9 mouse cellular contexts compared by ENCODE assay signal in the genomic region with DNA sequence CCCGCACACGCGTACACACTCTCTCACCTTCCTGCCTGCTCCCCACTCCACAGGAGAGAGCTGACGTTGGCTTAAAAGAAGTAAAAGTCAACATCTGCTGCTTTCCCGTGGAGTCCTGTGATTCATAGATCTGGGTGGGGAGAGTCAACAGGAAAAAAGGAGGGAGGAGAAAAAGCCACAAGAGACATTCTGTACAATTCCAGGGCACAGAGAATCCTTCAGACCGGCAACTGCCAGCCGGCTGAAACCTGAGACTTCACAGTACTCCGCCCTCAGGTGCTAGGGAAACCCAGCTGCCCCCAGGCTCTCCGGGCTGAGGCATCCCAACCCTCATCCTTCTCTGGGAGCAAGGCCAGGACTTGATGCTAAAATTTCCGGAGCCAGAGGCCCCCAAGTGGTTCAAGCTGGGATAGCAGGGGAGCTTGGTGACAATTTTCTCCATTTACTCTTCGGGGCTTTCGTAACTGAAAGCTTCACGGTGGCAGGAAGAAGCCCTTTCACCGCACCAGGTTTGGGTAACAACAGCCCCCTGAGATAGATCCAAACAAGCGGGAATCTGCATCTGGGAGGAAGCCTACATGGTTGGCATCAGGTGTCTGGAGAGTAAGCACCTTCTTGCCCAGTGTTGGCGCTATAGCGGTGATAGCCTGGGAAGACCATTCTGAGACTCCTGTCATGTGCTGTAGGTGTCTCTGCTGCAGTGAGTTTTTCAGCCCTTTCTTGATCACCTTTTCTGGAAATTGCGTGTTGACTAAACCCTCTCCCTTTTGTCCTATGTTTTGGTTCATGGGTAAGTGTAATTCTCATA. TPM values are rescaled to one million over a fixed set of nuclear protein-coding genes. Genes with fewer than 3 reads are reported as not detected.
A peak's percentile ranks its signal among the peaks of the same experiment; 100 is the strongest.
DNase-seq lines count a peak whose midpoint lies in the region; ATAC-seq lines count a peak whose summit lies in the region.
"Had no signal": no experiment of that assay in that cellular context is flagged by ENCODE, and none has a peak within 500 bp of the region (broad histone marks: within the 10 kb centered on the region; RNA-seq: fewer than 3 reads in every experiment).

No protein-coding gene starts in this region.

- 6% methylated on average over 17 of the region's 18 CpGs for WGBS in heart, embryonic 14.5 days
- 11% methylated on average over 18 of the region's 18 CpGs for WGBS in liver, embryonic 12.5 days (ENCODE audit: insufficient replicate concordance)
- WGBS in stomach, embryonic 16.5 days = 5% methylated on average over 17 of the region's 18 CpGs

- no peaks in the 10 kb centered on the region for H3K36me3 ChIP-seq in heart, embryonic 14.5 days (ENCODE audit: control insufficient read depth, insufficient read depth, low read length)
- no peaks in the 10 kb centered on the region for H3K36me3 ChIP-seq in liver, embryonic 12.5 days
- H3K36me3 ChIP-seq in stomach, embryonic 16.5 days (ENCODE audit: control insufficient read depth, insufficient read depth, low read length) = no peaks in the 10 kb centered on the region

- no peaks in the 10 kb centered on the region for H3K9me3 ChIP-seq in heart, embryonic 14.5 days (ENCODE audit: control insufficient read depth, low read length)
- H3K9me3 ChIP-seq in liver, embryonic 12.5 days (replicated peaks) = no peaks in the 10 kb centered on the region
- H3K9me3 ChIP-seq in stomach, embryonic 16.5 days (replicated peaks; ENCODE audit: control insufficient read depth, low read length) = no peaks in the 10 kb centered on the region

- H3K4me3 ChIP-seq in heart, embryonic 14.5 days (ENCODE audit: control insufficient read depth in 1 of 2, insufficient read depth in 1 of 2, low read depth in 1 of 2, low read length in 2 of 2) = peak overlapping the region; percentile 29 to 37
- peak overlapping the region; percentile 29 for H3K4me3 ChIP-seq in liver, embryonic 12.5 days
- peak overlapping the region; percentile 41 for H3K4me3 ChIP-seq in stomach, embryonic 16.5 days (replicated peaks; ENCODE audit: low read length)
- H3K4me3 ChIP-seq: erythroblast, embryonic 14.5 days had no signal

- H3K4me2 ChIP-seq in heart, embryonic 14.5 days (ENCODE audit: low read length) = peak overlapping the region; percentile 74
- H3K4me2 ChIP-seq in liver, embryonic 12.5 days = peak overlapping the region; percentile 66
- peak overlapping the region; percentile 70 for H3K4me2 ChIP-seq in stomach, embryonic 16.5 days (ENCODE audit: low read depth, low read length)

- H3K4me1 ChIP-seq in heart, embryonic 14.5 days (ENCODE audit: control insufficient read depth in 2 of 2, insufficient read depth in 2 of 2, low read length in 2 of 2) = peaks cover 7 to 9% of the 10 kb centered on the region in 2 experiments; a peak in 2 of 4 replicates
- peaks cover 10% of the 10 kb centered on the region for H3K4me1 ChIP-seq in liver, embryonic 12.5 days
- H3K4me1 ChIP-seq in stomach, embryonic 16.5 days (ENCODE audit: control insufficient read depth, insufficient read depth, low read length) = peaks cover 7% of the 10 kb centered on the region

- peak; percentile 57; the same call in 1 of the 2 replicates for ATAC-seq in heart, embryonic 14.5 days (ENCODE audit: insufficient number of reproducible peaks, insufficient read depth, low FRiP score, low read depth)
- no peak for ATAC-seq in liver, embryonic 12.5 days
- ATAC-seq in stomach, embryonic 16.5 days (ENCODE audit: insufficient read depth, low FRiP score) = peak; percentile 89

- 0 out of 4 replicates have a peak overlapping the region, but pooled peaks of 1 of the 2 experiments have one; percentile 19 for H3K27ac ChIP-seq in heart, embryonic 14.5 days (replicated peaks in 1 of 2; ENCODE audit: control insufficient read depth in 1 of 2, insufficient read depth in 1 of 2, low read depth in 2 of 2, low read length in 2 of 2)
- H3K27ac ChIP-seq in liver, embryonic 12.5 days = no peak overlapping the region
- peak overlapping the region; percentile 80 for H3K27ac ChIP-seq in stomach, embryonic 16.5 days (ENCODE audit: low read length)

- peak overlapping the region; percentile 63 for H3K9ac ChIP-seq in heart, embryonic 14.5 days (ENCODE audit: low read length)
- H3K9ac ChIP-seq in liver, embryonic 12.5 days = no peak overlapping the region; the same call in 1 of the 2 replicates
- peak overlapping the region; percentile 58 for H3K9ac ChIP-seq in stomach, embryonic 16.5 days (ENCODE audit: low read length)

- peak; percentile 77 for DNase-seq in CD4-positive, CD25-positive, alpha-beta regulatory T cell, adult 2 months (ENCODE audit: low read depth, low spot score)
- DNase-seq in brain, embryonic 18.5 days (ENCODE audit: low read depth, low spot score) = peak; percentile 69
- peak; percentile 90 for DNase-seq in fibroblast of lung, adult 2 months (ENCODE audit: low read depth)
- DNase-seq in kidney, postnatal 10 days = peak; percentile 89
- DNase-seq in neural tube, embryonic 10.5 days (ENCODE audit: extremely low spot score, low spot score) = peak; percentile 86

- no peaks in the 10 kb centered on the region for H3K27me3 ChIP-seq in heart, embryonic 14.5 days (ENCODE audit: control insufficient read depth, insufficient read depth, low read length)
- H3K27me3 ChIP-seq in liver, embryonic 12.5 days (replicated peaks) = peaks cover 12% of the 10 kb centered on the region; the same call in 1 of the 2 replicates
- H3K27me3 ChIP-seq in stomach, embryonic 16.5 days (ENCODE audit: control insufficient read depth, insufficient read depth, low read length) = no peaks in the 10 kb centered on the region

RNA-seq across cellular contexts. Expression of a gene that starts 6.3 kb away (rescaled TPM):
- polyA plus RNA-seq in heart, embryonic 14.5 days (2014; fragmentation: Nextera tagmentation; extraction: Ambion mirVana) = 0.09 and 0.23 TPM in 2 replicates
- polyA plus RNA-seq in liver, embryonic 12.5 days (2016; fragmentation: Nextera tagmentation; extraction: Ambion mirVana) = 0.26 and 0.31 TPM in 2 replicates
- polyA plus RNA-seq in stomach, embryonic 16.5 days (2015; fragmentation: Nextera tagmentation; extraction: Ambion mirVana) = 8.0 and 10.5 TPM in 2 replicates
- polyA plus RNA-seq: erythroblast, embryonic 14.5 days had no signal

RNA-seq across cellular contexts. Expression of a gene that starts 18.3 kb away (rescaled TPM):
- polyA plus RNA-seq in heart, embryonic 14.5 days (2014; fragmentation: Nextera tagmentation; extraction: Ambion mirVana) = 1.3 TPM in 2 replicates
- 0.25 and 0.30 TPM in 2 replicates for polyA plus RNA-seq in liver, embryonic 12.5 days (2016; fragmentation: Nextera tagmentation; extraction: Ambion mirVana)
- 0.85 and 1.2 TPM in 2 replicates for polyA plus RNA-seq in stomach, embryonic 16.5 days (2015; fragmentation: Nextera tagmentation; extraction: Ambion mirVana)
- polyA plus RNA-seq: erythroblast, embryonic 14.5 days had no signal

RNA-seq across cellular contexts. Expression of a gene that starts 28.4 kb away (rescaled TPM):
- 0.07 and 0.20 TPM in 2 replicates for polyA plus RNA-seq in heart, embryonic 14.5 days (2014; fragmentation: Nextera tagmentation; extraction: Ambion mirVana)
- 0.05 TPM in 2 replicates for polyA plus RNA-seq in liver, embryonic 12.5 days (2016; fragmentation: Nextera tagmentation; extraction: Ambion mirVana)
- polyA plus RNA-seq in stomach, embryonic 16.5 days (2015; fragmentation: Nextera tagmentation; extraction: Ambion mirVana) = 0.07 and 0.09 TPM in 2 replicates

RNA-seq across cellular contexts. Expression of a gene that starts 28.5 kb away (rescaled TPM):
- 40.5 and 43.4 TPM in 2 replicates for polyA plus RNA-seq in heart, embryonic 14.5 days (2014; fragmentation: Nextera tagmentation; extraction: Ambion mirVana)
- polyA plus RNA-seq in liver, embryonic 12.5 days (2016; fragmentation: Nextera tagmentation; extraction: Ambion mirVana) = 24.9 and 25.6 TPM in 2 replicates
- polyA plus RNA-seq in stomach, embryonic 16.5 days (2015; fragmentation: Nextera tagmentation; extraction: Ambion mirVana) = 43.7 and 44.6 TPM in 2 replicates

RNA-seq across cellular contexts. Expression of a gene that starts 32.5 kb away (rescaled TPM):
- 26.8 and 30.6 TPM in 2 replicates for polyA plus RNA-seq in heart, embryonic 14.5 days (2014; fragmentation: Nextera tagmentation; extraction: Ambion mirVana)
- 10.1 and 11.0 TPM in 2 replicates for polyA plus RNA-seq in liver, embryonic 12.5 days (2016; fragmentation: Nextera tagmentation; extraction: Ambion mirVana)
- 54.6 and 60.2 TPM in 2 replicates for polyA plus RNA-seq in stomach, embryonic 16.5 days (2015; fragmentation: Nextera tagmentation; extraction: Ambion mirVana)
